Mouse (Mus musculus): ENCODE results near the gene Trim44.

The Trim44 gene

DNA sequence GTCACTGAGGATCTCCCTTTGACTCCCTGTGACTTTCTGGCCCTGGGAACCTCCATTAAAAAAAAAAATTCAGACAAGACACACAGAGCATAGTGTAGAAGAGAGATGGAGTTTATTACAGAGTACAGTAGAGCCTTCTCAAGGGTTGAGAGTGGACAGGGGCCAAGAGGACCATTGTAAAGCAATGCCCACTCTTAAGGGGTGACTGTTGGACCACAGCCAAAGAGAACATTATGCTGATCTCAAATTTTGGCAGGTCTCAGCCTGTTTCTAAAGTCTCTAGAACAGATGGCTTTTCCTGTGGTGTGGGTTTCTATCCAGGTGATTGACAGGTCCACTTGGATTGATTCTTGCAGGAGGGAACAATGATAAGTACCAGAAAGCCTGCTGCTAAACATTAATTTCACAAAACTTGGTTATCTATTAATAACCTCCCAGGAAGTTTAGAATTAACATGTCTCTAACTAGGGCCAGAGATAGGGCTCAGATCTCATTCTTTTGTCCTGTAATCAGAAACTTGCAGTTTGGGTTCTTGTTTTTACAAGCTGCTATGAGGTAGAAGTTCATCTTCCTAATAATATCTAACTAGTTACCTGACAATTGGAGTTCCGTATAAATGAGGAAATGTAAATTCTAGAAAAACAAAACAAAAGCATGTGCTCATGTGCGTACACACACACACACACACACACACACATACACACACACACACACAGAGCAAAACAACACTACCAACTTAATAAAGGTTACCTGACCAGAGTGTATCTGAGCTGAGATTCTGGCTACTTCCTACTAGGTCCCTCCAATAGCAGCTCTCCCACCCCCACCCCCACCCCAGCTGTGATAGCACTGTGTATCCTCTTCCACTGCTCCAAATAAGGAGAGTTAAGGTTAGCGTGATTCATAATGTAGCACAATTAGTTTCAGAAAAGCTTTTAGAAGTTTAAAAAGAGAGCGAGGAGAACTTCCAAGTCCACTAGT, 1.0 kb downstream of the Trim44 start:
- CTCF ChIA-PET: no interaction called here

DNA sequence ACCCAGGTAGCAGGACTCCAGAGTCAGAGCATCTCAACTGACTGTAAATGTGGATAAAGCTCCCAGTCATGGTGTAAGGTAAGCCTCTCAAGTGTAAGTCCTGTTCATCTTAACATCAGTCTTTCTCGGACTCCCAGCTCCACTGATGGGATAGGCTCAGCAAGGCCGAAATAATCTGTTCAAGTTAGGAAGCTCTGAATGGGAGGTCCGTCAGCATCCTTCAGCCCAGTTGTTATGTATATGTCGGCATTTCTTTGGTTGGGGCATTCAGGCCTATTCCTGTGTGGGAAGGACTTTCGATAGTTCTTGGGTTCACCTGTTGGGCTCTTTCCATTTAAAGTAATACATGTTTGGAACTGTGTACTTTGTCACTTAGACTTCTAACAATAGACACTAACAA, 3.6 kb downstream of the Trim44 start:
- CTCF ChIA-PET: no interaction called here

DNA sequence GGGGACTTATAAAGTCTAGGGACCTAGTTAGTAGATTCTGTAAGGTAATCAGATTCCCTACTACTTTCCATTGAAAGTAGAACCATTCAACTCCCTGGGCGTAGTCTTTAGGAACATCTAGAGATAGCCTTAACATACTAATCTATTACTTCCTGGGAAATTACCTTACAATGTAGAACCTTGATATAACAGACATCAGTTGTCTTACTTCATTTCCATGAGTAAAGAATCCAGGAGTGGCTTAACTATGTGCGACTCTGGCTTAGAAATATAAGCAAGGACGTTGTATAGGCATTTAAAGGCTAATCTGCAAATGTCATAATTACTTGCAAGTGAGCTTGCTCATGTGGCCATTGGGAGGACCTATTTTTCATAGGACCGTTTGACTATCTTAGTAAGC, 4.3 kb downstream of the Trim44 start:
- CTCF ChIA-PET: no interaction called here

DNA sequence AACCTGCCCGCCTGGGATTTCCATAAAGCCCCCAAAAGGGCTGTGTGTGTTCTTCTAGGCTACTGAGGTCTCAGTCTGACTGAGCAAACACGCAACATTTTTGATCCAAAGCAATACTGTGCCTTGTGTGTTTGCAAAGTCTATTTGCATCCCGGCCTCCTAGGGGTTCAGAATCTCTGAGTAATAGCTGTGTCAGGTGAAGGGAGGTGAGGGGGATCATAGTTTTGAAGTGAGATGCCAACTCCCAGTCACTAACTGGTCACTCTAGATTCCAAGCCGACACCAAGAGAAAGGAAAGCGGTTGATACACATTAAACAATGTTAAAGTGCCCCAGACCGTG, 6.3 kb downstream of the Trim44 start:
- CTCF ChIA-PET: interaction anchor here (0.6 kb wide), 1 partner anchor 20 kb away, joined by 3 read pairs; no protein-coding TSS in a partner anchor

DNA sequence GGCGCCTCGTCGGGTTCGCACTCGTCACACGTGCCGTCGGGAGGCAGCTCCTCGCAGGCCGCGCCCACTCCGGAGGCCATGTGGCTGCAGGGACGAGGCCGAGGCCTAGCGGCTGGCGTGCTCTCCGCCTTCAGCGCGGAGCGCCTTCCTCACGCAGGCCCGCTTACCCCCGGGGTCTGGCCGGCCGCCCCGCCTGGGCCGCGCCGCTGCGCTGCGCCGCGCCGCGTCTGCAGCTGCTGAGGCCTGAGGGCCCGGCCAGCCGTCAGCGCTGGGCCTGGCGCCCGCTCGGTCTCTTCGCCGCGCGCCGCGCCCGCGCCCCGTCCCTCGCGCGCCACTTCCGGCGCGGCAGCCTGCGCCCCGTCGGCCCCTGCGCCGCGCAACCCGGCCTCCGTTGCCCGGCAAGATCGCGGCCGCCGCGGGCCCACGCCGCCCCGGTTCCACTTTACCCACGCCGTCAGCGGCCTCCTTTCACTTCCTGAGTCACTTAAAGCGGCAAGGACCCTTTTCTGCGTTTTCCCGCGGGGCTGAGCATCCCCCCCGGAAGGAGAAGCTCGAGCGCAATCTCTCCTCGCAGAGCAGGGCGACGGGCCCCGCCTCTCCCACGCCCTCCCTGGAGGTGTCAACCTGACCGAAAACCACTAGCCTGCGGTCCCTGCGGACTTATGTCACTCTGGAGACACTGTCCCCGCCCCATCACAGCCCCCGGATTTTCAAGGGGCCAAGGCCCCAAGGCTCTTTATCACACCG, 6.8 kb downstream of the Trim44 start:
- CTCF ChIA-PET: no interaction called here

DNA sequence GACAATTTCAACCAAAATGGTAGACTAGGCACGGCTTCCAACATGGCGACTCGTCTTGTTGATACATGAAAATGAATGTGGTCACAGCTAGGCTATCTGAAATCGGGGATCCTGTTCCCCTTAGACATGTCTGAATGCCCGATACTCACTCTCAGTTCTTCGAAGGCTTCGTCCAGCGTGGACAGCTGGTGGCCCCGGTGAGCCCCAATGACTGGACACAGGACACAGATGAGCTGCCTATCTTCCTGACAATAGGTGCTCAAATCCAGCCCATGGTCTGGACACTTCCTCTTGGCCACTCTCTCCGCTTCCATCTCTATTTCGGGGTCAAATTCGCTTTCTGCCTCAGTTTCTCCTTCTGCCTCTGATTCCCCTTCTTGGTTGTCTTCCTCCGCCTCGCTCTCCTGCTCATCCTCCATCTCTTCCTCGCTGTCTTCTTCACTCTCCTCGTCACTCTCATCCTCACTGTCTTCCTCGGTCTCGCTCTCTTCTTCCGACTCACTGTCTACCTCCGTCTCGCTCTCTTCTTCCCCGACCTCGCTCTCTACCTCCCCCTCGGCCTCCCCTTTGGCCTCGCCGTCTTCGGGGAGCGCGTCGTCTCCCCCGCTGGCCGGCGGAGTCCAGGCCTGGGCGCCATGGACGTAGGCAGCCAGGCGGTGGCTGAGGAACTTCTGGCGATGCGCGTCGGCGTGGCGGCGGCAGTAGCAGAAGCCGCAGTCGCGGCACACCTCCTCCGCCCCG, 7.6 kb downstream of the Trim44 start:
- CTCF ChIA-PET: no interaction called here

DNA sequence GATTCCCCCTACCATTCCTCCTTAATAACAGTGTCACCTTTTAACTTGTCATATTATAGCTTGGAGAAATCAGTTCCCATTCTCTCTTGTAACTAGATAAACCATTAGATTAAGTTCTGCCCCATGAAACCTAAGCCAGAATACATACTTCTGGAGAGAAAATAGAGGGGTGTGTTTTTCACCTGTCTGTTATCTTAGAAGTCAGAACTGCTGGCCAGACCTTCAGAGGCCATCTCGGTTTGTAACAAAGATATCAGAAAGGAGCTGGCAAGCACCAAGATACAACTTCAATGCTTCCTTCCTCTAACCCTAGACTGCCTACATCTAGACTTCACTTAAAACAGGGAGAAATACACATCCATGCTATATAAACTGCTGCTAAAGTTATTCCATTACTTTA, 11.1 kb downstream of the Trim44 start:
- CTCF ChIA-PET: interaction anchor here (0.6 kb wide), 1 partner anchor 26 kb away, joined by 3 read pairs; no protein-coding TSS in a partner anchor

DNA sequence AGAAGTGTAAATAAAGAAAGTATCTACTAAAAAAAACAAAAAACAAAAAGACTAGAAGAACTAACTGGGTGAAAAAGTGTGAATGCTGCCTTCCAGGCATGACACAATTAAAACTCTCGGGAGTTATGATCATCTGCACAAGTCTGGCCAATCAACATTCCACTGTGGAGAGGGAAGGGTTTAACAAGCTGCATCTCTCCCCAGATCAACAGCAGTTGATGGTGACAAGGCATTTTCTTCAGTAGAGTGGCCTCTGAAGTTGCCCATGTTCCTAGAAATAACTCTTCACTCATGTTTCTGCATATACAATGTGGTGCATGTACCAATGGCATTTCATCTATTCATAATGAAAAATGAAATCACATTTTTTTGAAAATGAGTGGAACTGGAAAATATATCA, 14.2 kb downstream of the Trim44 start:
- CTCF ChIA-PET: no interaction called here

DNA sequence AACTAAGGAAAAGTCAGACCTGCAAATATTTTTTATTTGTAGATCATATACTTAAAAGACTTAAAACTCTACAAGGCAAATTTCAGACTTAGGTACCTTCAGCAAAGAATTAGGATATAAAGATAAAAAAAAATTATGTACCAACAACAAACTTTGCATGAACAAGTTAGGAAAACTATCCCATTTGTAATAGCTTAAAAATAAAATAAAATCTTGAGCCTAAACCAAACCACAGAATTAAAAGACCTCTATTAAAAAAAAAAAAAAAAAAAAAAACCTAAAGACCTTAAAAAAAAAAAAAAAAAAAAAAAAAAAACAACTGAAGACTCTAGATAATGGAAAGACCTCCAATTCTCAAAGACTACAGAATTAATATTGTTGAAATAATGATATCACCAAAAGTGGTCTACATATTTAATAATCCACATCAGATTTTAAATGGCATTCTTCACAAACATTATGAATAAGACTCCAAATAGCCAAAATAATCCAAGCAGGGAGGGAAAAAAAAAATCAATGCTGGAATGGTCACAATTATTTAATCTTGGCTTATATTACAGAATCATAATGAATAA, 22.2 kb downstream of the Trim44 start:
- CTCF ChIA-PET: no interaction called here

DNA sequence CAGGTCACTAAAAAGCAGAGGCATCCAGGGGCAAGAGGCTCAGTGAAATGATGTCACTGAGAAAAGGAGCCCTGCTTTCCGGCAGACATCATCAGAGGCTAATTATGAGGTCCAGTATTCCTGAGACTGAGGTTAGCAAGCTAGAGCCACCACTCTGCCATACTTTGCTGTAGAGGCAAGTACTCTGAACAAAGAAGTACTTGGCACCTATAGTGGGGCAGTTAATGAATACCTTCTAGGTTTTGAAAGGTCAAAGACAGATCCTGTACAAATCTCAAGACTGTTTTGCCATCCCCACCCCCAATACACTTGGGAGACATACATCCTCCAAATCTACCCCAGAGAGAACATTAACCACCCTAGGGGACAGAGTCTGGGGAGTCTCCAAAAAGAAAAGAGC, 23.1 kb downstream of the Trim44 start:
- CTCF ChIA-PET: no interaction called here

DNA sequence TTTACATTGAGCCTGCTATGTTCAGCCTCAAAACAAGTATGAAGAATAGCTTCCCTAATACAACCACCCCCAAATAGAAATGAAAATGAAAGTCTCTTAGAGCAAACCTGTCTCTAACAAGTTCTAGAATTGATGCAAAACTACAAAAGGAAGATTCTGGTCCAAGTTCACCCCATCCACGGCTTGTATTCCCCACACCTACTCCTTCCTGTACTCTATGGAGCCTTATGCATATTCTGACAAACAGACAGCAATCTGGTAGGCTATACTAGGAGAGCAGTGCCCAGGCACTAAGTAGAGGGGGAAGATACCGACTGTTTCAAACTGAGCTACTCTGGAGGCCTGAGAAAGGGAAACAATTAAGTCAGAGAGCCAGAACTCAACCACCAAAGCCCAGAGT, 23.6 kb downstream of the Trim44 start:
- CTCF ChIA-PET: no interaction called here

DNA sequence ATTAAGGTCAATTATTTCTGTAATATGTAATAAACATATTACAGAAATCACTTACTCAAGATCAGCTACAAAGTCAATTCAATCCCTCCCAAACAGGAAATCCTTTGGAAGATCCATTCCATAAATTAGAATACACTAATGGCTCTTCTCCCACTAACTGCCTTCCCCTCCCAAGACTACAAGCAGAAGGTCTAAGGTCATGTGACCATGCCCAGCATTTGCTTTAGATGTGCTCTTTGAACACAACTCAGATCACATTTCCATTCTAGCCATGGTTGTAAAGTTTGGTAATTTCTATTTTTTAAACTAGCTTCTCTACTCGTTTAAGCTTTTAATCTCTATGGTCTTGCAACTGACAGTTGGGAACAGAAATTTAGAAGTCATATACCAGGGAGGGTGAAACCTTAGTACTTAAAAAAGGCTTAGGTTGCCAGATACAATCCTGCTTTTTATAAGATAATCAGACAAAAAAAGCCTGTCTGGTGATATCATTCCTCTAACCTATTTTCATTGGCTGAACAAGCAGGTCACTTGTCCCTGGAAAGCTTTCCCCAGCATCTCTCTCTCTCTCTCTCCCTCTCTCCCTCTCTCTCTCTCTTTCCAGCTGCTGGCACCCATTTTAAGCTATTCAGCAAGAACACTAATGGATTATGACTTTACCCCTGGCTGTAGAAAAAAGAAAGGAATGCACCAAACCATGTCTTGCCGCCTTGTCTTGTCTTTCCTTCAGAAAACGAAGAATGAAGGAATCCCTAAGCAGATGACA, 24.4 kb downstream of the Trim44 start:
- CTCF ChIA-PET: no interaction called here

DNA sequence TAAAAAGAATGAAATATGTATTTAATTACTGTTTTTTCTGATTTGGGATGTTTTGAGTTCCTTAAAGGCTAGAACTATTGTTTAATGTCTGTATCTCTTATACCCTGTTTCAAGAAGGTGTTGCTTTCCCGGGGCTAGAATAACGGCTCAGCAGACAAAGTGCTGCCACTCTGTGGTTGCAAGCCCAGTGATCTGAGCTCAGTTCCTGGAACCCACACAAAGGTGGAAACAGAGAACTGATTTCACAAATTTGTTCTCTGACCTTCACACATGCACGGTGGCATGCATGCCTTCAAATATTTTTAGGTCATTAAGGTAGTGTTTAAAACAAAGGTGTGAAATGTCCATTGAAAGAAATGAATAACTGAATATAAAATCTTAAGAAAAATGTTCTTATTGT, 25.1 kb downstream of the Trim44 start:
- CTCF ChIA-PET: no interaction called here

DNA sequence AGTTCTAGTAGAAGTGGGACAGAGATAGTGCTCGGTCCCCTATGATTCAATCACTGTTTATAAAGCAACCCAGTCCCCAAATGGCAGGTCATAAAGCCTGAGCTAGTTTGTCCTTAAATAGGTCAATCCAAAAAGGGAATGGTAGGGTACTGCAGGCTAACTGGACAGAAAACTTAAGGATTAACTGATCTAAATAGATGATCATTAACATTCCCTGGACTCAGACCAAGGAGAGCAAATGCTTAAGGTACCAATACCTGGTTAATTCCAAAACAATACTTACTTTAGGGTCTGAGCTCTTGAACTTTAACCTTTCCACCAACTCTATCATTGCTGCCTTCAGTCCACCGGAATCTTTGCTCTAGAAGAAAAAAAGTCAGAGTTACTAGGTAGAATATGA, 27.0 kb downstream of the Trim44 start:
- CTCF ChIA-PET: no interaction called here

DNA sequence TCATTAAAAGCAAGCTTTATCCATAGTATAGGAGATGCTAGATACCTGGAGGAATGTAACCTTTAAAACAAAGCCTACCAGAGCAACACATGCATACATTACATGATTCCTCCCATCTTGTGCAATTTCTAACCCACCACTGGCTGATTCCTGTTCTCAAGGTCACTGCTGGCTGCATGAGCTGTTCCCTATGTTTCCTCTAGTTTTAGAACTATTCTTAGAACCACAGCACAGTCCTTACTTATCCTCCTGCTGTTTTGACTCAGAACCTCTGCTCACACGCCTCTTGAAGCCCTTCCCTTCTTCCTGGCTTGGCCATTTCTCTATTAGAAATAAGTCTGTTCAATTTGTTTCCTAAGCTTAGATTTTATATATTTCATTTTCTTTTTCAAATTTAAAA, 28.7 kb downstream of the Trim44 start:
- CTCF ChIA-PET: no interaction called here

DNA sequence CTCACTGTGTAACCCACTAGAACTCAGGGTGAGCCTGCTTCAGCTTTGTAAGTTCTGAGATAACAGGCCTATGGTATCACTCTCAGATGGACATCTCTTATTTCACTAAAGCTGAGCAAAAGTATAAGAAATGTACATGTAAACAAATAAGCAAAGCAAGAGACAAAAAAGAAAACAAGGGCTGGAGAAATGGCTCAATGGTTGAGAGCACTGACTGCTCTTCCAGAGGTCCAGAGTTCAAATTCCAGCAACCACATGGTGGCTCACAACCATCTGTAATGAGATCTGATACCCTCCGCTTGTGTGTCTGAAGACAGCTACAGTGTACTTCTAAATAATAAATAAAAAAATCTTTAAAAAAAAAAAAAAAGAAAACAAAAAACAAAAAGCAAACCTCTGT, 29.2 kb downstream of the Trim44 start:
- CTCF ChIA-PET: no interaction called here

DNA sequence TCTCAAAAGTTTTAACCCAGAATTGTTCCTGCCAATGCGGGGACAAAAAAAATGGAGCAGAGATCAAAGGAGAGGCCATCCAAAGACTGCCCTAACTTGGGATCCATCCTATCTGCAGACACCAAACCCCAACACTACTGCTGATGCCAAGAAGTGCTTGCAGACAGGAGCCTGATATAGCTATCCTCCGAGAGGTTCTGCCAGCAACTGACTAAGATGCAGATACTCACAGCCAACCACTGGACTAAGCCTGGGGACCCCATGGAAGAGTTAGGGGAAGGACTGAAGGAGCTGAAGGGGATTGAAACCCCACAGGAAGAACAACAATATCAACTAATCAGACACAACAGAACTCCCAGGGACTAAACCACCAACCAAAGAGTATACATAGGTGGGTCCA, 30.3 kb downstream of the Trim44 start:
- CTCF ChIA-PET: no interaction called here

DNA sequence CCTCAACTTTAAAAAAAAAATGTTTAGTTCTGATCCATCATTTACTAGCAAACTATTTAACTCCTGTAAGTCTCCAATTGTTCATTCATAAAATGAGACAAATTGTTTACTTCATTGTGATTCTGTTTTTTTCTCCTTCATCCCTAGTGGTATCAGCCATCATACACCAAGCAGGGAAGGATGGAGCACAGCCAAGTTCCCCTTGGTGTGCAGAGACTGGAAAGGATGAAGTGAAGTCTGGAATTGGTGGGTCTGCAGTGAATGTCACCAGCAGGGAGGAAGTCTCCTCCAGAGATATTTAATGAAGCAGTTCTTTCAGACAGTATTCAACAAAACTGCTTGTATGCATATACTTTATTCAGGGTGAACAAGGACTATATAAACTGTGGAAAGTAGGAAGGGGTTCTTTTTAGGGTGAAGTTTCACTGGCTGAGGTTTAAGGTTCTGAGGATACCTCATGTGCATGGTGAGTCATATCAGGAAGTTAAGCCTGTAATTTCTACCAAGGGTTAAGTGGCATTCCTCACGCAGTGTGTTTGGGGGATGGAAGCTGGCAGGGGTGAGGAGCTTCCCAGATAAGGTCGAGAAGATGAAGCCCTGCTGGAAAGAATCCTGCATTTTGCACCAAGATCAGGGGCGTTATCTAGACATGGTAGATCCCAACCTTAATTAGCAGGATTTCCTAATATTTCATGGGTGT, 34.1 kb downstream of the Trim44 start:
- CTCF ChIA-PET: no interaction called here

DNA sequence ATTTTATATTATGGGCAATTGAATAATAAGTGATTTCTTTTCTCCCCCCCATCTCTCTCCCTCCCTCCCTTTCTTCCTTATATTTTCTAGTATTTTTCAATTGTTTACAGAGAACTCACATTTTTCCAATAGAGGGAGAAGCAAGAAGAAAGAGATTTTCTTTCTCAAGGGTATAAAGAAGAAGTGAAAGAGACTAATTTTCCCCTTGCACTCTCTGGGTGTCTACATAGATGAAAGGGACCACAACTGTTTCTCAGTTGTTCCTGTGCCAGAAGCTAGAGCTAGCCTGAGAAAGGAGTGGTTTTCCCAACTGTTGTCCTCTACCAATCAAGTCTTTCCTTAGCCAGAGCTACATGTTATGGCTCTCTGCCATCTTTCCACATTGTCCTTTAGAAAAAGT, 34.9 kb downstream of the Trim44 start:
- CTCF ChIA-PET: no interaction called here

DNA sequence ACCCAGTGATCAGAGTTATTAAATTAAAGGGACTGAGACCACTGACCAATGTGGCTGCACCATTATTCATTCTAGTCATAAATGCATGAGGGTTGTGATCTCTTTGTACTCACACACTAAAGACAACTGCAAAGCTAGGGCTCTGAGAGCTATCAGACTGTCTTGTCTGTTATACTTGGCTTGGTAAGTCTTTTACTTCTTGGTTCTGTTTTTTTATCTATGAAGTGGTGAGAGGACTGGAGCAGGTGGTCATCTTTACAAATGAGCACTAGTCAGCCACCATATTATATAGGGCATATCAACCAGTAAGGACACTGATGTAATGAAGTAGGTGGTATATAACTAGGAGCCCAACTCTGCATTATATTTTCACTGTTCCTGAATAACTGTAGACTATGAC, 36.3 kb downstream of the Trim44 start:
- CTCF ChIA-PET: no interaction called here

DNA sequence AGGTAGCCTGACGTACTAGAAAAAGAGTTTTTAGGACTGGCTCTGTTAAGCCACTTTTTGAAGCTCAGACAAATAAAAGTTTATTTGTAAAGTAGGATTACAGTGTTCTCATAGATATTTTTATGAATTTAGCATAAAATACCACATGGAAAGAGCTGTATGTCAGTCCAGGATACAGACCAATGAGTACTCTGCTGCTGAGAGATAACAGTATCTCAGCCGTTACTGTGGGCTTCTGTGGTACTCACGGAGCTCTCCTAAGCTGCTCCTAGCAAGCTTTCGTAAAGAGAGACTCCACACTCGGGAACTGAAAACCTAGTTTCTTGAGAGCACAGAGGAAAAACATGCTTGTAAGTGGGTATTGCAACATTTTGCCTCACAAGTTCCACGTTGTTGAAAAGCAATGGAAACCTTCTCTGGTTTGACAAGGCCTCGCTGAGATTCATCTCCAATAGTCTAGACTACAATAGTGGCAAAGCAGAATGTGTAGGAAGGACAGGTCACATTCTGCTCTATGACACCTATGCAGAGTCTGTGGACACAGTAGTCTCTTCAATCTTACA, 41.6 kb downstream of the Trim44 start:
- CTCF ChIA-PET: no interaction called here
